Mouse (Mus musculus) erythroblast, embryonic 14.5 days (primary cell): ENCODE data around the gene Gbp4. TPM values are rescaled to one million over a fixed set of nuclear protein-coding genes. Genes with fewer than 3 reads are reported as not detected.
"Not testable (repeated sequence)": the region's sequence is repeated elsewhere in the genome, so short reads cannot be mapped to it uniquely, and the experiment has no call there.

Experiments used
- H3K27me3 ChIP-seq: 2 replicates; pipeline ENCODE4 v1.6.1; 2012; ENCODE audit warnings: inconsistent platforms; ENCODE audit not compliant: control insufficient read depth
- H3K36me3 ChIP-seq: 2 replicates; pipeline ENCODE4 v1.6.1; 2012; ENCODE audit warnings: mild to moderate bottlenecking, inconsistent platforms; ENCODE audit not compliant: control insufficient read depth
- H3K4me1 ChIP-seq: 2 replicates; pipeline ENCODE4 v1.6.1; 2012; ENCODE audit warnings: inconsistent platforms; ENCODE audit not compliant: control insufficient read depth
- H3K4me3 ChIP-seq: replicated peaks from 2 replicates; pipeline ENCODE3; 2012; ENCODE audit warnings: moderate library complexity, mild to moderate bottlenecking, inconsistent platforms
- H3K9me3 ChIP-seq: 2 replicates; pipeline ENCODE4 v1.6.1; 2012; ENCODE audit warnings: low read length, inconsistent platforms, mixed read lengths; ENCODE audit not compliant: control insufficient read depth
- GATA1 ChIP-seq: IDR thresholded peaks from 2 replicates; pipeline ENCODE4 v1.6.1; 2012; ENCODE audit warnings: low read length, inconsistent platforms, mixed read lengths
- TAL1 ChIP-seq: IDR thresholded peaks from 3 replicates; pipeline ENCODE4 v1.6.1; 2012; ENCODE audit warnings: low read length, inconsistent platforms, mixed read lengths
- polyA plus RNA-seq: library from polyadenylated mRNA; stranded (reverse); fragments of >175 nt; gene quantifications from 2 replicates; pipeline ENCODE4 v1.2.3, GENCODE M21; 2012

The Gbp4 gene
- polyA plus RNA-seq, 1 experiment: 0.10 TPM

DNA sequence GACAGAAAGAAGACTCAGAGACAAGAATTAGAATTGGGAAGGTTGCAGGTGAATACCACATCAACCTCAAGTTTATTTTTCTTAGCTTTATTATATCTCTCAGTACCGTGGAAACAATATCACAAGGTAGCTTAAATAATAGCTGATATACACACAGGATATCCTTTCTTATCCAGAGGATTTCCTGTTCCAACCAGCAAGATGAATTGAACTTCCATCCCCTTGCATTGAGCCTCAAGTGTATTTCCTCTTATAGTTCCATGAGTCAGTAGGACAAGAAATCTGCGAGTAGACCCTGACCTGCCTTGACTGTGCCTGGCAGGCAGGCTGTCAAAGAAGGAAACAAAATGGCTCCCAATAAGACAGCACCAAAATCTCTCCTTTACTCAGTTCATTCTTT lies 23.6 kb downstream of the Gbp4 start:
- Histone ChIP-seq H3K4me3 (no peak overlapping the region), H3K4me1 (no peaks in the 10 kb centered on the region), H3K9me3 (no peaks in the 10 kb centered on the region), H3K36me3 (no peaks in the 10 kb centered on the region), H3K27me3 (no peaks in the 10 kb centered on the region)
- no peak for TF ChIP-seq TAL1
- TF ChIP-seq GATA1: no peak

DNA sequence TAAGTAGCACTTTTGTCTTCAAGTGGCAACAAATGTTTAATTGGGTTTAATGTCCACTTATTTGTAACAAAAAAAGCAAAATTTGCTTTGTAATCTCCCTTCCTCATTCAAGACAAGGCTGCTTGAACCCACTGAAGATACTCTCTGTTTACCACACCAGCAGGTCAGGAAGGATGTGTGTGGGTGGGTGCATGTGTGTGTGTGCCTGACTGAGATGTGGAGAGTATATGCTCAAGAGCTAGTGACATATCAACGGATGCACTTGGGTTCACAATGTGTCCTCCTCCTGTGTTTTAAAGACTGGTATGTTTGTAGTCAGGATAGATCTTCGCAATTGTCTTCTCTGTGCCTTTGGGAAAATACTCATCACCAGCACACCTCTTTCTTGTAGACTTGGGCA lies 24.7 kb downstream of the Gbp4 start:
- H3K9me3 ChIP-seq: no peaks in the 10 kb centered on the region
- TF ChIP-seq GATA1 (no peak), TAL1 (no peak)
- no peaks in the 10 kb centered on the region for H3K27me3 ChIP-seq
- no peak overlapping the region for H3K4me3 ChIP-seq
- H3K36me3 ChIP-seq: no peaks in the 10 kb centered on the region
- H3K4me1 ChIP-seq: no peaks in the 10 kb centered on the region

DNA sequence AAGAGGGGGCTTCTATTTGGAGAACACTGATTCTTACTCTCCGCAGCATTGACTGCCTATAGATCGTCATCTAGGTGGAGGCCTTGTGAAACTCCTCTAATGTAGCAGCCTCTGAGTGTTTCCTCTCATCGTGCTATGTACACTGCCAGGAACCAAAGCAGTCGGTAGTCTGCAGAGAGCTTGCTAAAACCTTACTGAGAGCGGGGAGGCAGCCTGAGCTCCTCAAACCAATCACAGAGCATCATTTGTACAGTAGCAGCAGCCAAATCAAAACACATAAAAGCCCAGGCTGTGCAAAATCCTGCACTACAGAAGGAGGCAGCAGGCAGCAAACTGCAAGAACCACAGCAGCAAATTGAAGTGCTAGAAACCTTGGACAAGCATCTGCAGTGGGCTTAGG lies 25.7 kb downstream of the Gbp4 start:
- Histone ChIP-seq H3K4me1 (no peaks in the 10 kb centered on the region), H3K4me3 (no peak overlapping the region), H3K27me3 (no peaks in the 10 kb centered on the region), H3K9me3 (no peaks in the 10 kb centered on the region), H3K36me3 (no peaks in the 10 kb centered on the region)
- no peak for TF ChIP-seq TAL1
- no peak for TF ChIP-seq GATA1

DNA sequence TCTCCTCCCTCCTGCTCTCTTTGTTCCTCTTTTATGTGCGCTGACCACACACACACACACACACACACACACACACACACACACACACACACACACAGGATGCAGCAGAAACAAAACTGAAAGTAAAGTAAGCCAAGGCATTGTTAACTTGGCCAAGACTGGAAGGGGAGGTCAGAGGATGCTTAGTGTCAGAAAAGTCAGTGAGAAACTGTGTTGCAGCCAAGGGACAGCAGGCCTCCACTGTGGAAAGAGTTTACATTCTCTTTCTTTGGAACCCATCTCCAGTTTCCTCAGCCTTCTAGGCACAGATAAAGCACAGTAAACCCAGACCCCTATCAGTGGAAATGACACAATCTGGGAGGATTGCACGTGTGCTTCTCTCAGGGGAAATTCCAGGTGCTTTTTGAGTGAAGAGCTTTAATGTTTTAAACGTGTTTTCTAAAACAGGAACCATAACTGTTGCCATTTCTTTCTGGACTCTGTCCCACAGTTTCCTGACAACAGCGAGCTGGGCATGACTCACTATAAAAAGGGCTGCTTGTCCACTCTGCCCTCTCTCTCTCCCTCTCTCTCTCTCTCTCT lies 29.0 kb downstream of the Gbp4 start:
- H3K27me3 ChIP-seq, H3K9me3 ChIP-seq, H3K4me1 ChIP-seq, H3K4me3 ChIP-seq, H3K36me3 ChIP-seq: not testable (repeated sequence)

DNA sequence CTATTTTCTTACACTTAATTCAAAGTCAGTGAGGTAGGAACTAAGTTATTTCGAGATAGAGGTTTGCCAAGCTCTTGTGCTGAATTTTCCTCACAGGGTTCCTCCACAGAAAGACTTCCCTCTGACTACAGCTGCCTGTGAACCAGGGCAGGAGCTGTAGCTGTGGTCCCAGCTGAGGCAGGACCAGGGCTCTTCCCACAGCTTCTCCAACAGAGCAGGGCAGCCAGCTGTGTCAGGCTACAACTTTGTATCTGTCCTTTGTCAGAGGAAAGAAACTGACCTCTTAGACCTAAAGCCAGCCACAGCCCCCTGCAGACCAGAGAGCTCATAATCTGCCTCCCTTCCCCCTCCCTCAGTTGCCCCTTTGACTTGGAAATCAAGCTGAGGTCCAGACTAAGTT lies 29.6 kb downstream of the Gbp4 start:
- H3K4me3 ChIP-seq, H3K36me3 ChIP-seq, H3K27me3 ChIP-seq, H3K4me1 ChIP-seq, H3K9me3 ChIP-seq: not testable (repeated sequence)

DNA sequence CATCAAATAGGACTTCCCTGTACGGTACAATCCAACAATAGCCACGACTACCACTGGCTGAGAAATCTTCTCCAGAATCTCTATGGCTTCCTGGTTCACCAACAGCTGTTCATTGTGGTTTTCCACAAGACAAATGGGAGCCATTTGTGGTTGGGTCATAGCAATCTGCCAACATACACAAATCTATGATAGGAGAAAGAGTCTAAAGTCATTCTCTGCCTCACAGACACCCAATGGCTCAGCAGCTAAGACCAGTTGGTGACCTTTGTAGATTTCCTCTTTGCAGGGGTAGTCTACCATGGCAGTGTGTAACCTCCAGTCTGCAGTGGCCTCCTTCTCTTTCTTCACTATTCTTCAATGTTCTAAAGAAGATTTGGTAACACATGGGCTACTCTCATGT lies 33.7 kb downstream of the Gbp4 start:
- H3K4me1 ChIP-seq, H3K27me3 ChIP-seq, H3K9me3 ChIP-seq, H3K4me3 ChIP-seq, H3K36me3 ChIP-seq: not testable (repeated sequence)

DNA sequence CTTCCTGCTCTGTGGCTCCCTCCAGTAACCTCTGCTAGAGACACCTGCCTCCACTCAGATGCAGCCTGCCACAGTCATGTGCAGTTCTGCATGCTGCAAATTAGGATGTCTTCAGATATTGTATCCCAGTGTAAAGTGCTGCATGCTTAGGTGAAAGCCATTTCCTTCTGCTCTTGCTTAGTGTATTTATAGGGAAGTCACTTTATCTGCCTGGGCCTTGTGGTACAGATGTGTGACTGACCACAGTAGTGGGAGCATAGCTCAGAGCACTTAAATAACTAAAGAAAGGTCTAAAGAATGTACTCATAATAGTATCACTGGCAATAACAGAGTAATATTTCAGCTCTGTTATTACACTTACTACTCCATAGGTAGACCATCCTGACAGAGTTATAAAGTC lies 57.5 kb downstream of the Gbp4 start:
- Histone ChIP-seq H3K9me3 (peaks cover 11% of the 10 kb centered on the region), H3K4me1 (no peaks in the 10 kb centered on the region), H3K27me3 (no peaks in the 10 kb centered on the region), H3K36me3 (no peaks in the 10 kb centered on the region), H3K4me3 (no peak overlapping the region)
- TF ChIP-seq GATA1: no peak
- no peak for TF ChIP-seq TAL1

DNA sequence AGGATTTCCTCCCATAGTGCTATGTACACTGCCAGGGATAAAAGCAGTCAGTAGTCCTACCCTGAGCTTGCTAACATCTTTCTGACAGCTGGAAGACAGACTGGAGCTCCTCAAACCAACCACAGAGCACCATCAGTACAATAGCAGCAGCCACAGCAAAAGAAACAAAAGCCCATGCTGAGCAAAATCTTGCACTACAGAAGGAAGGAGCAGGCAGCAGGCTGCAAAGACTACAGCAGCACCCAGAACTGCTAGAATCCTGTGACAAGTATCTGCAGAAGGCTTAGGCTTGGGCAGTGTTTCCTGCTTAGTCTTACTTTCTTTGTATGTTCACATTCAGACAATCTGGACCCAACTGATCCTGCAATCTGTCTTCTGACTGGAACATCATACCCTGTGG lies 71.0 kb downstream of the Gbp4 start:
- H3K36me3 ChIP-seq, H3K4me1 ChIP-seq, H3K4me3 ChIP-seq, H3K9me3 ChIP-seq, H3K27me3 ChIP-seq: not testable (repeated sequence)

Other genes with a start within 250 kb of the Gbp4 start
- gene Abcg3, start 156.9 kb downstream of the Gbp4 start, polyA plus RNA-seq: not detected in 2 replicates
- gene Gbp9, start within 50 bp of the Gbp4 start, polyA plus RNA-seq: 0.01 TPM in 1 of 2 replicates, not detected in the other
- 0.03 TPM in 1 of 2 replicates, not detected in the other for gene Gbp8, start within 50 bp of the Gbp4 start, polyA plus RNA-seq
- not detected in 2 replicates for gene Gbp10, start 99.9 kb upstream of the Gbp4 start, polyA plus RNA-seq
- gene Gm43302, start 154.1 kb upstream of the Gbp4 start, polyA plus RNA-seq: 0.01 TPM in 1 of 2 replicates, not detected in the other
- gene Gbp6, start 154.1 kb upstream of the Gbp4 start, polyA plus RNA-seq: not detected in 2 replicates